Mouse (Mus musculus) heart, adult 8-10 months (tissue): ENCODE measurements at regions not wholly inside any gene's neighbourhood (a gene's known extent, or its start where the extent isn't known, plus 50 kb on each side); places are given as distances from the start of the nearest gene placed in this dataset.

Experiments used
- DNase-seq: peaks from one replicate; pipeline ENCODE4 v3.0.0; 2022; ENCODE audit warnings: low spot score

DNA sequence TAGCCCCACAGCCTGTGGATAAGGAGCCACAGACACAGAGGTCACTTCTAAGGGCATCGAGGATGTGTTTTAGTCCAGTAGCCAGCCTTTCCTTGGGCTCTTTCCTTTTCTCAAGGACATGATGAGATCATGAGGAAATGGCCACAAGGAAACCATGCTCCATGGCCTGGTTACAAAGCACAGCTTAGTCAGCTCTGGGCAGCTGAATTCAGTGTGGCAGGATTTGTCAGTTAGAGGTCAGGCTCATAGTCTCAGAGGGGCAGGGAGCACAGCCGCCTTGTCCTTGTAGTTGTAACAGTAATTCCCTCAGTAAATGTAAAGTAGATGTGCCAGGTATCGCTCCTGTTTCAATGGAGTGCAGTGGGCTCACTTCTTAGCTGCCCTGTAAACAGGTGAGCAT is 111.7 kb upstream of the Vangl1 start:
- no peak for DNase-seq

- DNase-seq: peak; percentile 16
These were observed 107.2 kb upstream of the Vangl1 start for GRCm38 (mm10) chr3:102311482-102312225.

DNA sequence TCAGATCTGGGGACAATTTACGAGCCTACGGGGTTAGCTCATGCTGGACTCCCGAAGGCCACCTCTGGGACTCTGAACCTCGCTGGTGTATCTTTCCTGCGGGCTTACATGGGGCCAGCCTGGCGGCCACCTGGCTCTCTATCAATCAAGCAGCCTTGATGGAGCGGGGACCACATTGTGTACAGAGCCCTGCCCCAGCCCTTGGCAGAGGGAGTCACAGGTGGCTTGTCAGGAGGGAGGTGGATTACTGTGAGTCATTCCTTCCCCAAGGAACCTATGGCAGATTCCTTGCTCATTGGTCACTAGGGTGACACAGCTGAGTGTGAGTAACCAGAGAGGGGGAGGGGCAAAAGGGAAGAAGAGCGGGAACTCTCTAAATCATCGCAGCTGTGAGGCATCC is 105.8 kb upstream of the Vangl1 start:
- no peak for DNase-seq

DNA sequence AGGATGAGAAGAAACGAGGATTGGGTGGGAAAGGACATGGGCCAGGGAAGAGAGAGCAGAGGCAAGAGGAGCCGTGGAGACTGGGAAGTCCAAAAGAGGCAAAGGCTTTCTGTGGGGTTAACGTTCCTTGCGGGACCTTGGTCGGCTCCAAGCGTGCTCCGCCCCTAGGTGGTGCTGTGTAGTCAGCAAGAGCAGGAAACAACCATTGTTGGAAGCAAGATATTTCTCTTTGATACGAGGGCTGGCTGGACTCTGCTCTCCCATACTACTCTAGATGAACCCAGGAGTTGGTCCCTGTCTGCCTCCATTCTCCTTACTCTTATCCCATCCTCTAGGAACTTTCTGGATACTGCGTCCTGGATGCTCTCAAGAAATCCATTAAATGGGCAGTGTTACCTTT is 105.3 kb upstream of the Vangl1 start:
- DNase-seq: peak; percentile 64

GRCm38 (mm10) chr3:102307656-102308055 is 103.2 kb upstream of the Vangl1 start:
- DNase-seq: no peak

DNA sequence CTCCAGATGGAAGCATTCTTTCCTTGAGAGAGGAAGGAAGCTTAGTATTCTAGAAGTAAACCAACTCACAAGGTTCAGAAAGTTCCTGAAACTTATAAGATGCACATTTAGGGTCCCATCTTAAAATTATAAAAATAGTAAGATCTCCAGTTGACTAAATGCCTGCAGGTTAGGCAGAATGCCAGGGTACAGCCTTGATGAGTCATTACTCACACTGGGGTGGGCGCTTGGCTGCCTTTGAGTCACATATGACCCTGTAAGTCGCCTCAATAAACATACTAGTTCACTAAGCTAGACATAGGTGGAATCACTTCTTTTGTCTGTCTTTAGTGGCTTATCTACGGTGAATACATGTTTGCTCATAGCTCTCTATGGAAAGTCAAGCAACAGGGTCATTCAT is 87.9 kb upstream of the Vangl1 start:
- no peak for DNase-seq

GRCm38 (mm10) chr3:102281983-102282382 is 77.5 kb upstream of the Vangl1 start:
- DNase-seq: no peak

DNA sequence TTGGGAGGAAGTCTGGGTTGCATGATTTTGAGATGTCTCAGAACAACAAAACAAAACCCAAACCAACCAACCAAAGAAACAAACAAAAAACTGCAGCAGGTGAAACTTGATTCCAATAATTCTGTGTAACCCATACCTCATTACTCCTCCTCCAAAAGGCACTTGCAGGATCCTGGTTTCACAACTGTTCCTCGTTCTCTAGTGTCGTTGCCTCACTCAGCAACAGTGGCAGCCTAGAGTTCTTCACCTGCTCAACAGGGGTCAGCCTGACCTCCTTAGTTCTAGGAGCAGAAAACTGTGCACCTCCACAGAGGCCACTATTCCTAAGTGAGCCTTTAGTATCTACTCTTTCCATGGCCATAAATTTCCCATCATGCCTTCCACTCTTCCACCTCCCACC is 72.3 kb upstream of the Vangl1 start:
- no peak for DNase-seq

GRCm38 (mm10) chr3:102276283-102276682 is 71.8 kb upstream of the Vangl1 start:
- no peak for DNase-seq

DNA sequence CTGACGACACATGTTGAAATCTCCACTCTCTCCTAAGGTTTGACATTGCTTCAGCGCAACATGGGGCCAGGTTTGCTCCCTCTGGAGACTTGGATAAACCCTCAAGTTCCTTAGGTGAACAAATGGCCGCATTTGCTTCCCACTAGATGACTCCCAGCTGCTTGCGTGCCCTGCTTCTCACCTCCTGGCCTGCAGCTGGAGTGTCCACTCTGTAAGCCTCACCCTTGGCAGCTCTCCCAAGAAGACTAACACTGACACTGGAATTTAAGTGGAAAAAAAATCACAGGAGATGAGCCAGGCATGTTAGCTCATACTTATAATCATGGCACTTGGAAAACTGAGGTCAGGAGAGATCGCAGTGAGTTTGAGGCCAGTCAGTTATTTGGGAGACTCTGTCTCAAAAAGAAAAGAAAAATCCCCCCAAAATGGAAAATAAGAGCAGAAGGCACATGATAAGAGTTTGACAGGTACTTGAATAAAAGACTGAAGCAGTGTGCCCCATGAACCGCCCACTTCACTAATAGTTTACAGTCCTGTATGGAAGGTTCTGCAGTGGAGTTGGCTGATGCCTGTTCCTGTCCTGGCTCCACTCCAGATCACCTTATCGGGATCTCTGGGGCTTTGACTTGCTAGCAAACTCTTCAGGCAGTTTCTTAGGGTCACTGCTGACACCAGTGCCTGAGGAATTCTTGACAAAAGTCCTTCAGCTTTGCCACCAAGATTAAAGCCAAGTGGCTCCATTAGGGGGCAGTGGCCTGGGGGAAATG is 70.9 kb upstream of the Vangl1 start:
- peak; percentile 47 for DNase-seq

GRCm38 (mm10) chr3:102270779-102271178 is 66.3 kb upstream of the Vangl1 start:
- no peak for DNase-seq

DNA sequence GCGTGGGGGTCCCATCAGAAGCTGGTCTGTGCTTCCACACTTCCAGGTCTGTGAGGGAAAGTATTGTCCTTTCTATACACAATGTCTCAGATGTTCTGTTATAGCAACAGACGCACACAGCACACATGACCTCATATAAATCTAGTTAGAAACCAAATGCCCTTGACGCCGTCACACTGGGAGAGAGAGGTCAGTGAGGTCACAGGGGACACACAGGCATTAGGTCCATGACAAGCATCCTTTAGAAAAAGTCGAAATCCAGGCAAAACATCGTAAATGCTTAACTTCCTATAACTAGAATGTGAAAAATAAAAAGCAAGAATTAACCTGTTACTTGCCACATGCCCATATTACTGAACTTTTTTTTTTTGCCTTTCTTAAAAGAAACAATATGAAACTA is 65.8 kb upstream of the Vangl1 start:
- DNase-seq: no peak

DNA sequence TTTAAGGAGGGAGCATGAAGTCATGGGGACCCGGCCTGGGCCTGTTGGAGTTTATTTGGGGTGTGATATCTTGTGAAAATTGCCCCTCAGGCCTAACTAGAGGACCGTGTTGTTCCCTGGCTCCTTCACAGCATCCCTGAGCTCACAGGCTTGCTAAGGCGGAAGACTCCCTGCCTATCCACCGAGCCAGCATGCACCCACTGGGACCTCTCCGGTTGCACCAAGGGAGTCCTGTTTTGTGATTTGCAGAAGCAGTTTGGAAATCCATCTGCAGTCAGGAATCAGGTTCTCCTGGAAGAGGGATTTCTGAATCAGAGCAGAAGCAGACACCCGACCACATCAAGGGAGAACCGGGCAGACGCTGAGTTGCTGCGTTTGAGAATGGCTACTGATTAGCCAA is 61.6 kb upstream of the Vangl1 start:
- DNase-seq: no peak

DNA sequence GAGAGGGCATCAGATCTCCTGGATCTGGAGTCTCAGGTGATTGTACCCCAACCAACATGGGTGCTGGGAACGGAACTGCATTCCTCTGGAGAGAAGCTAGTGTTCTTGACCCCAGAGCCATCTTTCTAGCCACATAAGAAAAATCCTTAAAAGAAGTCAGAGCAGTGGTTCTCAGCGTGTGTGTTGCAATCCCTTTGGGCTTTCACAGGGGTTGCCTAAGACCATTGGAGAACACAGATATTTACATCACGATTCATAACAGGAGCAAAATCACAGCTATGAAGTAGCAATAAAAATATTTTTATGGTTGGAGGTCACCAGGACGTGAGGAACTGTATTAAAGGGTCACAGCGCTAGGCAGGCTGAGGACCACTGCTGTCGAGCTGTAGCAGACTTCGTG is 60.7 kb upstream of the Vangl1 start:
- DNase-seq: no peak

DNA sequence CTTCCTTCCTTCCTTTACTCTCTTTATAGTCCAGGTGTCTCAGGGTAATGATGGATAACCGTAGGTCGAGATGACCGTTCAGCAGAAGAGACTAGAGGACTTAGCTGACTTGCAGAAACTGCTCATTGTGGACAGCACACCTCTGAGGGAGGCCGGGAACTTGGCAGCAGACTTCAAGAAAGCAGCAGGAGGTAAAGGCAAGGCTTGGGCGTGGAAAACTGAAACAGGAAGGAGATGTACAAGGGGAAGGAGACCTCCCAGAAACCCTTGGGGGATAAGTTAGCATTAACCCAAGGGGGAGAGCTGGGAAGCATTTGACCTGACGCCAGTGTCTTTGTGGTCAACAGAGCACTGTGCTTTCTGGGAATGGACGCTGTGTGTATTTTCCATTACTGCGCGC is 58.8 kb upstream of the Vangl1 start:
- DNase-seq: no peak

- DNase-seq: no peak
These were observed 58.2 kb upstream of the Vangl1 start for GRCm38 (mm10) chr3:102262665-102263064.

DNA sequence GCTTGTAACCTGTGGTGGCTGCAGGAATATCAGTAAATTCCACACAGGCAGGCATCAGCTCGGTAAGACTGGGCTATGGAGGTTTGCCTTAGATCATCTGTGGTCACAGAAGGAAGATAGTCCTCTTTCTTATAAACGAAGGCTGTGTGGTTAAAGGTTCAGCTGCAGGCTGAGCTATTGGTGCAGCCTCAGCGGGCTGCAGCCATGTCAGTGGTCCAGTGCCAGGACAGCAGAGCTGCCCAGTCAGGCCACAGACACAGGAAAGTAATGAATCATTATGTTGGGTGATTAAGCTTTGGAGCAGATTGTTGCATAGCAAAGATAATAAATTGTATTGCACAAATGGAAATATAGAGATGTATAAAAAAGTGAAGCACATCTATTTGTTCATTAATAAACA is 57.0 kb upstream of the Vangl1 start:
- DNase-seq: no peak
